In the genomic region with DNA sequence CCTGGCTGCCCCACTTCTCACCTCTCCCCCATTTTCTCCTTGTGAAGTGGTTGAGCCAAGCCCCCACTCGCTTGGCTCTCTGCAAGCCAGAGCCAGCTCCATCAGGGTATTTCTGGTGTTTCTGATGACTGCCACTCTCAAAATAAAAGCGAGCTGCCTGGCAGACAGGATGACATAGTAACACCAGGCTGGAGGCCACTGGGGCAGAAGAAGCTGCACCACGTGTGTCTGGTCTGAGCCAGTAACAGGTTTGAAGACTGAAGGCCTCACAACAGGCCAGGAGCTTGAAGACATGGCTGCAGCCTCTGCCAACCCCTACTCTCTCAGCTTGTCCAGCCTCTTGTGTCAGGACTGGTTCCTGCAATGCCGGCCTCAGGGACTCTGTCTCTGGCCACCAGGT, we compare ENCODE assay signal across 24 mouse cellular contexts. TPM values are rescaled to one million over a fixed set of nuclear protein-coding genes. Genes with fewer than 3 reads are reported as not detected.
DNase-seq lines count a peak whose midpoint lies in the region; ATAC-seq lines count a peak whose summit lies in the region.
"Had no signal": no experiment of that assay in that cellular context is flagged by ENCODE, and none has a peak within 500 bp of the region (broad histone marks: within the 10 kb centered on the region; RNA-seq: fewer than 3 reads in every experiment).

No protein-coding gene starts in this region.

- no peak overlapping the region for H3K4me3 ChIP-seq in forebrain, embryonic 10.5 days
- no peak overlapping the region for H3K4me3 ChIP-seq in forebrain, embryonic 11.5 days (ENCODE audit: low read depth, low read length)
- H3K4me3 ChIP-seq in heart, embryonic 16.5 days (ENCODE audit: low read length): no peak overlapping the region
- H3K4me3 ChIP-seq in forebrain, embryonic 14.5 days (ENCODE audit: low read depth, low read length): no peak overlapping the region
- H3K4me3 ChIP-seq in hindbrain, embryonic 15.5 days: no peak overlapping the region
- H3K4me3 ChIP-seq: embryonic facial prominence, embryonic 13.5 days; heart, adult 2 months; megakaryocyte, embryonic 14.5 days had no signal

- H3K4me1 ChIP-seq in forebrain, embryonic 10.5 days: peaks cover 21% of the 10 kb centered on the region
- no peaks in the 10 kb centered on the region for H3K4me1 ChIP-seq in forebrain, embryonic 11.5 days (replicated peaks; ENCODE audit: control insufficient read depth, insufficient read depth, low read length)
- H3K4me1 ChIP-seq in heart, embryonic 16.5 days (ENCODE audit: control insufficient read depth, insufficient read depth, low read length): peaks cover 6% of the 10 kb centered on the region; the same call in 1 of the 2 replicates
- H3K4me1 ChIP-seq in forebrain, embryonic 14.5 days (ENCODE audit: control insufficient read depth, insufficient read depth, low read length): peaks cover 19% of the 10 kb centered on the region
- H3K4me1 ChIP-seq in hindbrain, embryonic 15.5 days (replicated peaks): peaks cover 63% of the 10 kb centered on the region
- H3K4me1 ChIP-seq: embryonic facial prominence, embryonic 13.5 days; megakaryocyte, embryonic 14.5 days had no signal

- DNase-seq in forebrain, embryonic 10.5 days (ENCODE audit: extremely low spot score, low spot score): no peak
- no peak for DNase-seq in forebrain, embryonic 11.5 days (ENCODE audit: low spot score)
- DNase-seq in heart, postnatal 36 days: no peak
- no peak for DNase-seq in forebrain, embryonic 14.5 days (ENCODE audit: low spot score)
- DNase-seq in adrenal gland, postnatal 36 days: no peak
- DNase-seq in kidney, adult 9 months: no peak
- DNase-seq: adrenal gland, adult 8-10 months; cerebellum, adult 9-11 months; kidney, postnatal 36 days; lung, adult 18-20 months had no signal

- H3K36me3 ChIP-seq in forebrain, embryonic 10.5 days (replicated peaks): peaks cover 9% of the 10 kb centered on the region; the same call in 1 of the 2 replicates
- no peaks in the 10 kb centered on the region for H3K36me3 ChIP-seq in forebrain, embryonic 11.5 days (ENCODE audit: control insufficient read depth, insufficient read depth, low read length)
- 0 out of 2 replicates have a peak, but pooled peaks cover 3% of the 10 kb centered on the region for H3K36me3 ChIP-seq in heart, embryonic 16.5 days (ENCODE audit: control insufficient read depth, insufficient read depth)
- H3K36me3 ChIP-seq in forebrain, embryonic 14.5 days (ENCODE audit: control insufficient read depth, insufficient read depth, low read length): peaks cover 62% of the 10 kb centered on the region
- peaks cover 55% of the 10 kb centered on the region for H3K36me3 ChIP-seq in hindbrain, embryonic 15.5 days
- H3K36me3 ChIP-seq: embryonic facial prominence, embryonic 13.5 days had no signal

- no peak for ATAC-seq in forebrain, embryonic 11.5 days (replicated peaks; ENCODE audit: low FRiP score)
- ATAC-seq in heart, embryonic 16.5 days (replicated peaks; ENCODE audit: extremely low read depth, insufficient read depth, low FRiP score): no peak
- ATAC-seq in forebrain, embryonic 14.5 days: no peak
- ATAC-seq in hindbrain, embryonic 15.5 days (ENCODE audit: low FRiP score, low read depth): no peak
- ATAC-seq: inflammation-experienced regulatory T-cells, adult 6 months; Patski had no signal

- no peaks in the 10 kb centered on the region for H3K9me3 ChIP-seq in forebrain, embryonic 10.5 days
- no peaks in the 10 kb centered on the region for H3K9me3 ChIP-seq in forebrain, embryonic 11.5 days (ENCODE audit: control insufficient read depth, low read length)
- H3K9me3 ChIP-seq in heart, embryonic 16.5 days (replicated peaks; ENCODE audit: control insufficient read depth, low read length): no peaks in the 10 kb centered on the region
- no peaks in the 10 kb centered on the region for H3K9me3 ChIP-seq in forebrain, embryonic 14.5 days (replicated peaks; ENCODE audit: control insufficient read depth, low read length)
- no peaks in the 10 kb centered on the region for H3K9me3 ChIP-seq in hindbrain, embryonic 15.5 days
- H3K9me3 ChIP-seq: embryonic facial prominence, embryonic 13.5 days had no signal

- peak overlapping the region; percentile 48; the same call in 1 of the 2 replicates for H3K27ac ChIP-seq in forebrain, embryonic 10.5 days
- H3K27ac ChIP-seq in forebrain, embryonic 11.5 days (ENCODE audit: low read depth, low read length): no peak overlapping the region
- 0 out of 2 replicates have a peak overlapping the region, but pooled peaks have one; percentile 0 for H3K27ac ChIP-seq in heart, embryonic 16.5 days (ENCODE audit: low read length)
- 0 out of 2 replicates have a peak overlapping the region, but pooled peaks have one; percentile 46 for H3K27ac ChIP-seq in forebrain, embryonic 14.5 days (ENCODE audit: low read depth, low read length)
- 0 out of 2 replicates have a peak overlapping the region, but pooled peaks have one; percentile 36 for H3K27ac ChIP-seq in hindbrain, embryonic 15.5 days (replicated peaks)
- H3K27ac ChIP-seq: embryonic facial prominence, embryonic 13.5 days; heart, adult 2 months had no signal

- peaks cover 12% of the 10 kb centered on the region for H3K27me3 ChIP-seq in forebrain, embryonic 10.5 days (ENCODE audit: poor library complexity, severe bottlenecking)
- no peaks in the 10 kb centered on the region for H3K27me3 ChIP-seq in forebrain, embryonic 11.5 days (ENCODE audit: control insufficient read depth, insufficient read depth, low read length)
- peaks cover 5% of the 10 kb centered on the region for H3K27me3 ChIP-seq in heart, embryonic 16.5 days (ENCODE audit: control insufficient read depth, insufficient read depth, low read length)
- H3K27me3 ChIP-seq in forebrain, embryonic 14.5 days (replicated peaks; ENCODE audit: control insufficient read depth, insufficient read depth, low read length): no peaks in the 10 kb centered on the region
- no peaks in the 10 kb centered on the region for H3K27me3 ChIP-seq in hindbrain, embryonic 15.5 days
- H3K27me3 ChIP-seq: Patski had no signal

- H3K9ac ChIP-seq in forebrain, embryonic 11.5 days (ENCODE audit: low read length): no peak overlapping the region
- no peak overlapping the region for H3K9ac ChIP-seq in heart, embryonic 16.5 days (ENCODE audit: low read length)
- H3K9ac ChIP-seq in forebrain, embryonic 14.5 days (ENCODE audit: low read length): no peak overlapping the region
- H3K9ac ChIP-seq in hindbrain, embryonic 15.5 days: no peak overlapping the region
- H3K9ac ChIP-seq: embryonic facial prominence, embryonic 13.5 days had no signal

- intact Hi-C loops in heart, postnatal 36 days (cut with DNase I): no loop called here

- whole genome bisulfite sequencing in forebrain, embryonic 10.5 days: 81% methylated on average over 4 of the region's 4 CpGs
- WGBS in forebrain, embryonic 11.5 days: 75% methylated on average over 4 of the region's 4 CpGs
- 66% methylated on average over 4 of the region's 4 CpGs for WGBS in heart, embryonic 16.5 days
- 82% methylated on average over 4 of the region's 4 CpGs for WGBS in forebrain, embryonic 14.5 days
- 61% methylated on average over 4 of the region's 4 CpGs for WGBS in hindbrain, embryonic 15.5 days

- no peak overlapping the region for H3K4me2 ChIP-seq in forebrain, embryonic 11.5 days (ENCODE audit: low read depth, low read length, severe bottlenecking)
- H3K4me2 ChIP-seq in heart, embryonic 16.5 days (ENCODE audit: low read depth, low read length): no peak overlapping the region
- no peak overlapping the region for H3K4me2 ChIP-seq in forebrain, embryonic 14.5 days (ENCODE audit: low read length)
- H3K4me2 ChIP-seq in hindbrain, embryonic 15.5 days: no peak overlapping the region
- H3K4me2 ChIP-seq: embryonic facial prominence, embryonic 13.5 days; liver, embryonic 11.5 days had no signal

RNA-seq across cellular contexts. Expression of a gene that starts 8.0 kb away (rescaled TPM):
- 2.9 and 4.5 TPM in 2 replicates for polyA plus RNA-seq in forebrain, embryonic 10.5 days (2016; fragmentation: Nextera tagmentation; extraction: Ambion mirVana)
- polyA plus RNA-seq in forebrain, embryonic 11.5 days (2014; fragmentation: Nextera tagmentation; extraction: Ambion mirVana): 11.2 and 14.4 TPM in 2 replicates
- polyA plus RNA-seq in heart, embryonic 16.5 days (2015; fragmentation: Nextera tagmentation; extraction: Ambion mirVana): 5.4 and 5.6 TPM in 2 replicates
- total RNA-seq in heart, postnatal 36 days (2021): 10 to 100 TPM; 10.3 to 12.5 TPM
- polyA plus RNA-seq in forebrain, embryonic 14.5 days (2014; fragmentation: Nextera tagmentation; extraction: Ambion mirVana): 35.7 and 46.9 TPM in 2 replicates
- 57.4 and 64.9 TPM in 2 replicates for polyA plus RNA-seq in hindbrain, embryonic 15.5 days (2015; fragmentation: Nextera tagmentation; extraction: Ambion mirVana)
- total RNA-seq in adrenal gland, postnatal 36 days (2021): 10 to 100 TPM; 12.2 to 12.5 TPM
- polyA plus RNA-seq: inflammation-experienced regulatory T-cells, adult 6 months had no signal

RNA-seq across cellular contexts. Expression of a gene that starts 57.5 kb away (rescaled TPM):
- polyA plus RNA-seq in forebrain, embryonic 10.5 days (2016; fragmentation: Nextera tagmentation; extraction: Ambion mirVana): not detected in 2 replicates
- polyA plus RNA-seq in forebrain, embryonic 11.5 days (2014; fragmentation: Nextera tagmentation; extraction: Ambion mirVana): not detected in 2 replicates
- polyA plus RNA-seq in heart, embryonic 16.5 days (2015; fragmentation: Nextera tagmentation; extraction: Ambion mirVana): 0.24 TPM in 1 of 2 replicates, not detected in the other
- total RNA-seq in heart, postnatal 36 days (2021): not detected
- not detected in 2 replicates for polyA plus RNA-seq in forebrain, embryonic 14.5 days (2014; fragmentation: Nextera tagmentation; extraction: Ambion mirVana)
- polyA plus RNA-seq in hindbrain, embryonic 15.5 days (2015; fragmentation: Nextera tagmentation; extraction: Ambion mirVana): 0.62 and 0.74 TPM in 2 replicates
- total RNA-seq in adrenal gland, postnatal 36 days (2021): not detected
- total RNA-seq: adrenal gland, adult 8-10 months; heart, adult 2 months; heart, postnatal 10 days; left cerebral cortex, adult 8-10 months had no signal
- polyA plus RNA-seq: cortical plate, adult 2 months; embryonic facial prominence, embryonic 13.5 days; heart, adult 2 months; inflammation-experienced regulatory T-cells, adult 6 months; kidney, embryonic 14.5 days; limb, embryonic 11.5 days; liver, embryonic 11.5 days; Patski; small intestine, adult 2 months had no signal
